Mouse (Mus musculus) lung, postnatal 0 days (tissue): Measurements from ENCODE around the gene Agap3. TPM values are rescaled to one million over a fixed set of nuclear protein-coding genes. Genes with fewer than 3 reads are reported as not detected.
A peak's percentile ranks its signal among the peaks of the same experiment; 100 is the strongest.

Source experiments
- ATAC-seq: fragments of 200-750 bp; cut with Nextera tagmentation; 2 replicates; pipeline ENCODE4 v1.8.0; 2017; ENCODE audit warnings: moderate library complexity
- DNase-seq: peaks from one replicate; pipeline ENCODE4 v3.0.0-alpha.2; 2016; ENCODE audit warnings: low spot score
- H3K27ac ChIP-seq: fragments of 300-500 bp; sonication (generic); 2 replicates; pipeline ENCODE4 v1.5.1; 2014; ENCODE audit warnings: antibody characterized with exemption, mild to moderate bottlenecking, low read length, mixed read lengths
- H3K27me3 ChIP-seq: fragments of 300-500 bp; sonication (generic); replicated peaks from 2 replicates; pipeline ENCODE4 v1.6.1; 2014; ENCODE audit warnings: low read length, mixed read lengths; ENCODE audit not compliant: insufficient read depth
- H3K36me3 ChIP-seq: fragments of 300-500 bp; sonication (generic); 2 replicates; pipeline ENCODE4 v1.6.1; 2014; ENCODE audit warnings: low read length, mixed read lengths; ENCODE audit not compliant: insufficient read depth
- H3K4me1 ChIP-seq: fragments of 300-500 bp; sonication (generic); 2 replicates; pipeline ENCODE4 v1.6.1; 2014; ENCODE audit warnings: antibody characterized with exemption, low read depth, low read length, mixed read lengths; ENCODE audit not compliant: insufficient read depth
- H3K4me2 ChIP-seq: fragments of 300-500 bp; sonication (generic); replicated peaks from 2 replicates; pipeline ENCODE4 v1.6.1; 2014; ENCODE audit warnings: low read depth, mild to moderate bottlenecking, low read length, moderate library complexity, mixed read lengths
- H3K4me3 ChIP-seq: fragments of 300-500 bp; sonication (generic); 2 replicates; pipeline ENCODE4 v1.5.1; 2014; ENCODE audit warnings: low read depth, low read length
- H3K9ac ChIP-seq: fragments of 300-500 bp; sonication (generic); replicated peaks from 2 replicates; pipeline ENCODE4 v1.6.1; 2014; ENCODE audit warnings: low read depth, mild to moderate bottlenecking
- H3K9me3 ChIP-seq: fragments of 300-500 bp; sonication (generic); 2 replicates; pipeline ENCODE4 v1.6.1; 2016; ENCODE audit warnings: low read length, mixed read lengths
- CTCF ChIP-seq: IDR thresholded peaks from 2 replicates; pipeline ENCODE4 v1.5.1; 2016; ENCODE audit warnings: antibody characterized with exemption, mild to moderate bottlenecking
- EP300 ChIP-seq: IDR thresholded peaks from 2 replicates; pipeline ENCODE4 v1.6.1; 2016; ENCODE audit warnings: antibody characterized with exemption, mild to moderate bottlenecking, control low read depth
- WGBS: fragments of 180-500 bp; shearing (Covaris S2); extraction: QIAGEN DNeasy Blood & Tissue Kit; methylation state at CpG from one replicate; pipeline ENCODE4 v1.1.7; 2014; 5-methylcytosine and 5-hydroxymethylcytosine counted together
- polyA plus RNA-seq: library from polyadenylated mRNA; unstranded; fragments of >200 nt; fragmentation: Nextera tagmentation; extraction: Ambion mirVana; gene quantifications from 2 replicates; pipeline ENCODE4 v1.2.1, GENCODE M21; 2015

Agap3 gene
- polyA plus RNA-seq, 1 experiment from 2014 or later = 44.7 TPM

DNA sequence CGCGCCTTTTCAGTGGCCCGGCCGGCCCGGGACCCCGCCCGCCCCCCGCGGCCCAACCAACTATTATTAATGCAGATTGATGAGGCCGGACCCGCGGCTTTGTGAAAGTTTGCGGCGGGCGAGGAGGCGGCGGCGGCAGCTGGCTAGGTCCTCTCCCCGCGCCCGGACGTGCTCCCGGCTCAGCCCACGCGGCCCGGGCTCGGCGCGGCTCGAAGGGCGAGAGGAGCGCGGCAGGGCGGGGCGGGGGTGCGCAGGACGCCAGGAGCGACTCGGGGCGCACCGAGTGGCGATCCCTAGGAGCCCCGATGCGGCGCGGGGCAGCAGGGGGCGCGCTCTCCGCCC is 74.9 kb downstream of the Agap3 start, which contains the start of gene Gbx1:
Gene Gbx1 (minus strand): TSS at position 314 of the 342 bp plus-strand sequence.
- 0 out of 2 replicates have a peak, but pooled peaks cover 5% of the 10 kb centered on the region for H3K4me1 ChIP-seq
- TF ChIP-seq EP300 (no peak), CTCF (no peak; the same call in 1 of the 2 replicates)
- ATAC-seq (peak; percentile 69), DNase-seq (no peak)
- no peak within 1 kb of the TSS for H3K27ac ChIP-seq
- peaks cover 62% of the 10 kb centered on the region for H3K27me3 ChIP-seq
- peak within 1 kb of the TSS; percentile 33 for H3K4me3 ChIP-seq
- H3K9ac ChIP-seq = no peak within 1 kb of the TSS
- no peaks in the 10 kb centered on the region for H3K9me3 ChIP-seq
- WGBS = 4% methylated on average over 36 of the region's 49 CpGs
- H3K36me3 ChIP-seq = no peaks in the 10 kb centered on the region
- peak within 1 kb of the TSS; percentile 60 for H3K4me2 ChIP-seq

DNA sequence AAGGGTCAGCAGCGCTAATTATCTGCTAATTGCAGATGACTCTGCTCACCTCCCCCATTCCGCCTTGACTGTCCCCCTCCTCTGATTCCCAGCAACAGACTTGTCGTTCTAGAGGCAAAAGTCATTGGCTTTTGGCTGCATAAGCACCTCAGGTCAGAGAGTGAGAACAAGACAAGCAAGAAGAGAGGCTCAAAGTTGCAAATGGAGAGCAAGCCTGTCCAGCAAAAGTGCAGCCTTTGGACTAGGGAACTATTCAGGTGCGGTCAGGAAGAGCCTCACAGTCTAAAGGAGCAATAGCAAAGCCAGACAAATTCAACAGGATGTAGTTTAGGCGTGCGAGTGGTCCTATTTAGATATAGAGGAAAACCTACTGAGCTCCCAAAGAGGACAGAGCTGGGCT is 75.8 kb downstream of the Agap3 start:
- Histone ChIP-seq H3K9ac (no peak overlapping the region), H3K9me3 (no peaks in the 10 kb centered on the region), H3K4me2 (no peak overlapping the region), H3K4me3 (no peak overlapping the region), H3K27me3 (peaks cover 62% of the 10 kb centered on the region), H3K36me3 (no peaks in the 10 kb centered on the region), H3K4me1 (0 out of 2 replicates have a peak, but pooled peaks cover 5% of the 10 kb centered on the region), H3K27ac (no peak overlapping the region)
- TF ChIP-seq CTCF = no peak
- no peak for TF ChIP-seq EP300
- DNase-seq (no peak), ATAC-seq (no peak)
- 16% methylated on average over 6 of the region's 6 CpGs for WGBS

DNA sequence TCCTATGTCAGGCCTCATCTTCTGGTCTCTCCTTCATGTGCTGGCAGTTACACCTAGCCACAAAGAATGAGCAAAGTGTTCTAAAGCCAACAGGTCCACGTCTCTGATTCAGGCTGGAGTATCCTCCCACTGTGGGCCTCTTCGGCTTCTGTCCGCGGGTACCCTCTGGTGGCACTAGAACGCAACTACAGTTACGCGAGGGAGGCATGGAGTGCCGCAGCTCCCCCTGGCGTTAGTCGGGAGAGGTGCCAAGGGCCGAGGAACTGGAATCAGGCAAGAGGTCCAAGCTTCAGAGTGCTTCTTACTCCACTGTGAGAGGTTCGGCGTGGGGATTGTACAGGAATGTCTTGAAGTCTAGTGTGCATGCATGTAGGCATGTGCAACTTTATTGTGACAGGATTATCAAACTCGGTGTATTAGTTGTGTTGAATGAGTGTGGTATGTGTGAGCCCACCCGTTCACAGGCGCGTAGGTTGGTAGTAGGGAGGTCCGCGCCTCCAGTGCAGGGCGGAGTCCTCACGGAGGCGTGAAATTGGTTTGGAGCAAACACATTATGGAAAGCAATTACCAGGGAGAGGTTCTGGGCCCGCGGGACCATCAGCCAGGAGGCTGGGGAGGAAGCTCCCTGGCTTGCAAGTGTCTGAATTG is 78.2 kb downstream of the Agap3 start:
- TF ChIP-seq EP300 (no peak), CTCF (peak; percentile 100)
- Histone ChIP-seq H3K27me3 (peaks cover 43% of the 10 kb centered on the region), H3K36me3 (no peaks in the 10 kb centered on the region), H3K9ac (no peak overlapping the region), H3K27ac (no peak overlapping the region), H3K9me3 (no peaks in the 10 kb centered on the region), H3K4me1 (0 out of 2 replicates have a peak, but pooled peaks cover 5% of the 10 kb centered on the region), H3K4me2 (no peak overlapping the region), H3K4me3 (no peak overlapping the region)
- WGBS = 16% methylated on average over 24 of the region's 24 CpGs
- DNase-seq (peak; percentile 90), ATAC-seq (peak; percentile 82)

DNA sequence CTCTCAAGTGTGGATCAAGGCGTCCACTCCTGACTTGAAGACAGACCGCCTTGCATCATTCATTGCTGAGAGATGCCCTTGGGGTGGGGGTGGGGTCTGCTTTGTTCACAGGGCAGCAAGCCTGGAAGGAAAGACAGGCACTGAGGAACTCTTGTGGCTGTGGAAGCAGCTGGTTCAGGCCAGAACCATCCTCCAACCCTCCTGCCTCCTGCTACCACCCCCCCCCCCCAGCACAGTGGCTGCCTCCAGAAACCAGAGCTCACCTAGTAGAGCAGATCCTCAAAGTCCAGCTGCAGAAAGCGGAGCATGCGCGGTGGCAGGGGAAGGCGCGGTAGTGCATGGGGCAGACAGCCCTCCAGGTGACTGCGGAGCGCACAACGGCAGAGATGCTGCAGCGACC is 81.4 kb downstream of the Agap3 start:
- ATAC-seq (no peak), DNase-seq (no peak)
- no peaks in the 10 kb centered on the region for H3K9me3 ChIP-seq
- no peak for TF ChIP-seq EP300
- TF ChIP-seq CTCF = no peak
- H3K9ac ChIP-seq = no peak overlapping the region
- no peak overlapping the region for H3K4me3 ChIP-seq
- H3K27ac ChIP-seq = no peak overlapping the region
- H3K4me1 ChIP-seq = no peaks in the 10 kb centered on the region
- WGBS = 50% methylated on average over 11 of the region's 11 CpGs
- H3K4me2 ChIP-seq = no peak overlapping the region
- no peaks in the 10 kb centered on the region for H3K36me3 ChIP-seq
- peaks cover 14% of the 10 kb centered on the region for H3K27me3 ChIP-seq

DNA sequence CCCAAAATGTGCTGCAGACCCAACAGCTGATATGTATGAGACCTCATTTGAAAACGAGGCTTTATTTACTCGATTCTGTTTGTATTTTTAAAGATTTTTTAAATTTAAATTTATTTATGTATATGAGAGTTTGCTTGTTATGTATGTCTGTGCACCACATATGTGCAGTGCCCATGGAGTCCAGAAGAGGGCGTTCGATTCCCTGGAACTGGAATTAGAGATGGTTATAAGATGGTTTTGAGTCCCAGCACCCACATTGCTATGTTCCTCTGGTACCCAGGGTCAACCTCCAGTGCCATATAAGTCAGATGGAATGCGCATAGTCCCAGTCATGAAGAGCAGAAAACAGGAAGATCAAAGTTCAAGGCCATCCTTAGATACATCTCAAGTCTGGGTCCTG is 82.3 kb downstream of the Agap3 start:
- no peak overlapping the region for H3K4me3 ChIP-seq
- no peak overlapping the region for H3K27ac ChIP-seq
- no peaks in the 10 kb centered on the region for H3K36me3 ChIP-seq
- WGBS = 41% methylated on average over 5 of the region's 5 CpGs
- 0 out of 2 replicates have a peak, but pooled peaks cover 7% of the 10 kb centered on the region for H3K27me3 ChIP-seq
- no peak overlapping the region for H3K4me2 ChIP-seq
- TF ChIP-seq EP300 (no peak), CTCF (peak; percentile 53)
- no peak overlapping the region for H3K9ac ChIP-seq
- ATAC-seq = no peak
- DNase-seq = no peak
- H3K4me1 ChIP-seq = no peaks in the 10 kb centered on the region
- H3K9me3 ChIP-seq = no peaks in the 10 kb centered on the region

DNA sequence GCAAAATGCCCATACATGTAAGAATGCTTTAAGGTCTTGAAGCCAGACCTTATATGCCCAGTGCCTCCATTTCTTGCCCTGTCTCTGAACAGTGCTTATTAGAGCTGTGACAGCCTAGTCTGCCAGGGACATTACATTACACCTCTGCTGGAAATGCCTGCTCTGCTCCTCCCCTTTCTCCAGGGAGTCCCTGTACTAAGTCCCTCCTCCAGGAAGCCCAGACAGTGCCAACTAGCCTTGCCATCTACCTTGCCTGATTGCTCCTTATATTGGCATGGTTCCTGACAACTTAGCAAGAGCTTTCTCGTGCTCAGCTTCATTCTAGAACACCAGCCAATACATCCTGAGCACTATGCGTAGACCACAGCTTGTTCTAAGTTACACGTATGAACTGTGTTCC is 83.8 kb downstream of the Agap3 start:
- Histone ChIP-seq H3K9ac (no peak overlapping the region), H3K4me1 (0 out of 2 replicates have a peak, but pooled peaks cover 3% of the 10 kb centered on the region), H3K9me3 (no peaks in the 10 kb centered on the region), H3K27ac (no peak overlapping the region), H3K36me3 (no peaks in the 10 kb centered on the region), H3K4me2 (no peak overlapping the region), H3K27me3 (0 out of 2 replicates have a peak, but pooled peaks cover 3% of the 10 kb centered on the region), H3K4me3 (no peak overlapping the region)
- TF ChIP-seq EP300 (no peak), CTCF (no peak)
- DNase-seq (peak; percentile 50), ATAC-seq (no peak)
- WGBS = 76% methylated on average over 3 of the region's 3 CpGs
